Mouse (Mus musculus) olfactory bulb, adult 2 months (tissue): ENCODE data around the gene Arl15.

ENCODE experiments used
- CTCF ChIP-seq: fragments of 200-500 bp; IDR thresholded peaks from 2 replicates; pipeline ENCODE4 v1.5.1; 2012; ENCODE audit warnings: low read depth, mild to moderate bottlenecking, low read length, moderate library complexity; ENCODE audit not compliant: insufficient read depth
- POLR2A ChIP-seq: fragments of 200-500 bp; IDR thresholded peaks from 2 replicates; pipeline ENCODE4 v1.6.1; 2012; ENCODE audit warnings: mild to moderate bottlenecking, low read depth, low read length, moderate library complexity; ENCODE audit not compliant: insufficient read depth

- TF ChIP-seq POLR2A (no peak), CTCF (no peak)
These were observed 313.2 kb downstream of the Arl15 start for GRCm38 (mm10) chr13:114107499-114107898.
